Mouse (Mus musculus): ENCODE data around the gene Foxp1.

Foxp1 gene

GRCm38 (mm10) chr6:99519806-99520675 lies 2.5 kb downstream of the Foxp1 start:
- no peak for DNase-seq

DNA sequence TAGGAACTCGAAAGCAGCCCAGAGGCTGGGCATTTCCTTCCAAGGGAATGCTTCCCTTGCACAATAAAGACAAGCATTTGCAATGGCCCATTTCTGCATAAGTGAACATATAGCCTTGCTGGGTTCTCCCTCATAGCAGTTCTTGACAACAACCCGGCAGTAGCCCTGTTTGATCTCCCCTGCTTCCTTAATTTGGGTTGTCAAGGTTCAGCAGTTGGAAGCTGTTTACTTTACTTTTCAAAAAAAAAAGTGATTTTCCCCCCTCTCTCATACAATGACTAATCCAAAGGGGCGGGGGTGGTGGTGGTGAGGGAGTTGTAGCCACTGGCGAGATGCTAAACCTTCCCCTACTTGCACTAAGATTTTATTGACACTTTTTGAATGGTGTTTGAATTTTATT lies 3.5 kb downstream of the Foxp1 start:
- no peak for DNase-seq

DNA sequence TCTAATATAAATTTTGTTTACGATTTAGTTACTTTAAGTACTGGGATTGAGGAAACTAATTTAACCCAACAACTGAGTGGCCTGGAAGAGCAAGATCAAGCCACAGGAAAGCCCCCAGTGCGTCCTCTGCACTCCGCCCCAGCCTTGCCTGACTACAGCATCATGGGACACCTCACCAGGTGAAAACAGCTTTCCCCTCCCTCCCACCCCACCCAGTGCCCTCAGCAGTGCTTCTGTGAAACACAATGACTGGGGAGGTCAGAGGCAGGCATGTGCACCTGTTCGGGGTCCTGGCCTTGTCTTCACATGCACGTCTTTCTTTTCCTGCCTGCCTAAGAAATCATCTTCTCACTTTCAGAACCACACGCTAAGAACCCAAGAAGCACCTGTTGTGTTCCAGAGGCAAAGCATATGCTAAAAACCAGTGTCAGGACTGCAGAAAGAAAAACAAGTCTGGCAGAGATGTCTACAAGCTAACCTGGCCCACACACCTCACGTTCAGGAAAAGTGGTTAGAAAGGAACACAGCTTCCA lies 6.8 kb downstream of the Foxp1 start:
- no peak for DNase-seq

- DNase-seq = no peak
These were observed 10.7 kb downstream of the Foxp1 start for GRCm38 (mm10) chr6:99511862-99512261.

GRCm38 (mm10) chr6:99509189-99509592 lies 13.3 kb downstream of the Foxp1 start:
- DNase-seq = no peak

- no peak for DNase-seq
These were observed 15.7 kb downstream of the Foxp1 start for GRCm38 (mm10) chr6:99506816-99507215.

GRCm38 (mm10) chr6:99503741-99504140 lies 18.8 kb downstream of the Foxp1 start:
- DNase-seq = no peak

- no peak for DNase-seq
These were observed 19.8 kb downstream of the Foxp1 start for GRCm38 (mm10) chr6:99502727-99503126.

GRCm38 (mm10) chr6:99502314-99502713 lies 20.2 kb downstream of the Foxp1 start:
- no peak for DNase-seq

DNA sequence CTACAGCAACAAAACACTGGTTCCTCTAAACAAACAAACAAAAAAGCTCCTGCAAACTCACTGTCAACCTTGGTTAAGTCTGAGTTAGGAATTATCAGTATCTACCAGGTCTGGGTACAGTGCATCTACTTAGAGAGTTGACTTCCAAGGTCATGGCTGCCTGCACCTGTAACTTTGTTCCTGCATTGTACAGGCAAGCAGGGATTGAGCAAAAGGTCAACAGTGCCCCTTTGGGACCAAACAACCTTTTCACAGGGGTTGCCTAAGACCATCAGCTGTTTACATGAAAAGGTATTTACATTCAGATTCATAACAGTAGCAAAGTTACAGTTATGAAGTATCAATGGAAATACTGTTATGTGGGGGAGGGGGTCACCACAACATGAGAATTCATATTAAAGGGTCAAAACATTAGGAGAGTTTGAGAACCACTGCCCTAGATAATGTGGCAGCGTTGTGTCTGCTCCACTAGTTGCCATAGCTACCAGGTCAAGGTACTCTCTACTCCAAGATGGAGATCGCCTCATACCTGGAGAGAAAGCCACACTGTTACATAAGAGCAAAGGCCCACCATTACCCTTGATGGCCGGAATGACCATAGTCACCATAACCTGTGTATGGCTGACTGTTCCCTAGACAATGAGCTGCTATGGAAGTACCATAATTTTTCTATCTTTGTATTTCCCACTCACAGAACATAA lies 21.8 kb downstream of the Foxp1 start:
- DNase-seq = no peak

GRCm38 (mm10) chr6:99498082-99498481 lies 24.4 kb downstream of the Foxp1 start:
- no peak for DNase-seq

GRCm38 (mm10) chr6:99496114-99496513 lies 26.4 kb downstream of the Foxp1 start:
- DNase-seq = no peak

DNA sequence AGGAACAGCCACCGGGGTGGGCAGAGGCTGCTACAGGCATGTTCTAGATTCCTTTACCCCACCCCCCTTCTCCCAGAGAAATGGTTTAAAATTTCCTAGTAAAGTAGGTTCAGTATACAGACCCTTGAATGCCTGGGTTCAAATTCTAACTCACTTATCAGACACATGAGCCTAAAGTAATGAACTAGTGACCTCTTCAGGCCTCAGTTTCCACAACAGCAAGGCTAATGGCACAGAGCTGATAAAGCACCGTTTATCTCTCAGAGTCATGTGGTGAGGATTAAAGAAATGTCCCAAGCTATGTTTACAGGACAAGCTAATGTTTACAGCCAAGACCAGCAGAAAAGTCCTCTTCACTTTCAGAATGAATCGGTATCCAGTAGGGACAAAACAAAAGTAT lies 29.6 kb downstream of the Foxp1 start:
- DNase-seq = no peak

DNA sequence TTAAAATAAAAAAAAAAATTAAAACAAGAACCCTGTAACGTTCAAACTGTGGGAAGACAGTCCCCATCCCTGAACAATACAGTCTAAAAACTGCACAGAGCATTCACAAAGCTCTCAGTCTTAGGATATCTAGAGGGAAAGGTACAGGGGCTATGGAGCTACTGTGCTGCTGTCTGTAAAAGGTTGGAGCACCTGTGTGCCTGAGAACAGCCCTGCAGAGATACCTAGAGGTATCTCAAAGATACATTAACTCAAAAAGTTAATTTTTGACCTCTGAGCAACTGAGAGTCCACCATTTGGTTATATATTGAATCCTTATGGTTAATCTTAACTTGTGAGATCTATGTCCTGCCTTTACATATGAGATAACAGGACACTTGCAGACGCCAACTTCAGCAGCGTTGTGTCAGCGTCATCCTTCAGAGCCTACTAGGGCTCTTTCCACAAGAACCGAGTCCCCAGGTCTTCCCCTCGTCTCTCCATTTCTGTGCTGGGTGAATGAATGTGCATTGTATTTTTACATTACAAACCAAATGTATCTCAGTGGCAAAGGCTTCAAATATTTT lies 30.5 kb downstream of the Foxp1 start:
- no peak for DNase-seq

GRCm38 (mm10) chr6:99491146-99491545 lies 31.4 kb downstream of the Foxp1 start:
- no peak for DNase-seq

DNA sequence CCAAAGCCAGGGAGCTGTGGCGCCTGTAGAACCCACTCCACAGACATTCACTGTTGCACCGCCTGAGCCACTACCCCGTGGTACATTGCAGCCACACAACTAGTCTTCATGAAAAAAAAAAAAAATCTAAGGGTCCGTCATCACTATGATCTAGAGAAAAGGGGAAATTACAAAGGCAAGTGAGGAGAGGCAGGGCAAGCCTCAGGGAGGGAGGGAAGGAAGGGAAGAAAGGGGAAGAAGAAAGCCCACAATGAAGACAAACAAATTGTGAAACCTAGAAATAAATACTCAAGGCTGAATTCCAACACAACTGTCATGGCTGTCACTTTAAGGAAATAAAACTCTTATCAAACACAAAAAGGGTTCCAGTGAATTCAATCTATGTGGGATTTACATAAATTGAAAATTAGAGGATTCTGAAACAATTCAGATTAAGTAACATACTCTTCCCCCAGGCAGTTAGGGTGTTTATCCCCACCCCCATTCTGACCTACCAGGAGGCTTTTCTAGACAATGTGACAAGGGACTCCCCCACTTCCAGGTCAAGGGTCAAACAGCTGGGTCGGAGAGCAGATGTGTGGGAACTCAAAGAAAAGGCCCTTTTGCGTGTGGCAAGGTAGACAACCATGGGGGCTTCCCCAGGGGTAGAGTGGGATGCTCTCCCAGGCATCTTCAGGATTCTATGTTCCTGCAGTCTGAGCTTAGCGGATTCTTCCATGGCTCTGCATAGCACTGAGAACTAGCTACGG lies 32.4 kb downstream of the Foxp1 start:
- DNase-seq = no peak

- DNase-seq = no peak
These were observed 33.1 kb downstream of the Foxp1 start for GRCm38 (mm10) chr6:99489423-99489822.

DNA sequence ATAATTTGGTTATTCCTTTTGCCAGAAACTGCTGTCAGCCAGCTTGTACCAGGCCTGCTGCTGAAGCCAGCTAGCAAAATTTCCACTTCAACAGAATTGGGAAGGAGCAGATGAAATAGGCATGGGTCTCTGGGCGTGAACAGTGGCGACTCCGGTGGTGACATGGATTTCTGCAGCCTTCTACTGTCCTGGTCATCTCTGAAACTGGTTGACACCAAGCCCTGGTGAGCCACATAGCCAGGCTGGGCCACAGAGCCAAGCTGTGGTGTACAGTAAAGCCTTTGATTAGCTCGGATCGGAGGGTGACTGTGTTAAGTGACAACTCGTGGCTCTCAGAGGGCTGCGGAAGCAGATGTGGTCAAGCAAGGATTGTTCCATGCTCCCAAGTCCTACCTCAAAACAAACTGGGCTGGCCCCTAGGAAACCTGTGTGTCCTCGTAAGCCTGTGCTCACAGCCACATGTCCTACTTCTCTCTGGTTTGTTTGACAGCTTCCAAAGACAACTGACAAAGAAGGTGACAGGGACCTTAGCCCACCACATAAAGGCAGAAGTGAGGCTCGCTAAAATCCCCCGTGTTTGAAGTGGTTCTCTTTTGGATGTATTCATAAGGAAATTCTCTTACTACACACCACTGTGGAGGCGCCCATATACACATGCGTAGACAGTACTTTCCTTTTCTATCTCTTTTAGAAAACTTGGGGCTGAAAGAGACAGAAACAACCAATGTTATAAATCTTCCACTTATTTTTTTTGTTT lies 36.5 kb downstream of the Foxp1 start:
- DNase-seq = no peak

GRCm38 (mm10) chr6:99485217-99485883 lies 37.2 kb downstream of the Foxp1 start:
- peak; percentile 59 for DNase-seq

- DNase-seq = no peak
These were observed 37.7 kb downstream of the Foxp1 start for GRCm38 (mm10) chr6:99484884-99485216.

DNA sequence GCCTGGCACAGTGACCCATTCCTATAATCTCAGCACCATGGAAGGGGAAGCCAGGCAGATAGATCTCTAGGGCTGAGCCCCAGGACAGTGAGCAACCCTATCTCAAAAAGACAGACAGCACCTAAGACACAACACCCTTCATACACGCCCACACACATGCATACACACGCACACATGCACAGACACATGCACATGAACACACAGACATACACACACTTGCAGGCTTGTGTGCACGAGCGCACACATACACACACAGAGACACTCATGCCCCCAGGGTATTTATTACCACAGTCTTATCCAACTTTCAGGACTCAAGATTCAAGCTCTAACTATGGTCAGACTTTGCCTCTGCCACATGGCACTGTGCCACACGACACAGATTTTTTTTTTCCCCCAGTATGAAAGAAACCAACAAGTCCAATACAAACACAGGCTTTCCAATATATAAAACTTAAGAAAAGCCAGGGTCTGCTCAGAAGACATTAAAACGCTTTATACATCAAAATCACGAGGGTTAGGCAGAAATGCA lies 38.3 kb downstream of the Foxp1 start:
- no peak for DNase-seq

All from liver (tissue).